Mouse (Mus musculus): Measurements from ENCODE around the gene Got2.

The Got2 gene

GRCm38 (mm10) chr8:95888285-95889136 is at the start of gene Got2:
Gene Got2, minus strand, starts transcription at chr8:95888547.
- peak; percentile 93 for DNase-seq

GRCm38 (mm10) chr8:95932841-95933240 is 44.5 kb upstream of the Got2 start:
- DNase-seq, result no peak

- no peak for DNase-seq
These were observed 41.5 kb upstream of the Got2 start for GRCm38 (mm10) chr8:95929821-95930220.

GRCm38 (mm10) chr8:95916106-95916505 is 27.8 kb upstream of the Got2 start:
- DNase-seq, result peak; percentile 5

- peak; percentile 85 for DNase-seq
These were observed 26.7 kb upstream of the Got2 start for GRCm38 (mm10) chr8:95914905-95915643.

- no peak for DNase-seq
These were observed 22.9 kb upstream of the Got2 start for GRCm38 (mm10) chr8:95911240-95911639.

- DNase-seq, result no peak
These were observed 19.5 kb upstream of the Got2 start for GRCm38 (mm10) chr8:95907885-95908284.

GRCm38 (mm10) chr8:95906738-95907137 is 18.4 kb upstream of the Got2 start:
- DNase-seq, result no peak

GRCm38 (mm10) chr8:95901864-95902263 is 13.5 kb upstream of the Got2 start:
- DNase-seq, result no peak

- DNase-seq, result no peak
These were observed 5.4 kb upstream of the Got2 start for GRCm38 (mm10) chr8:95893701-95894100.

GRCm38 (mm10) chr8:95887578-95888284 is 616 bp downstream of the Got2 start:
- peak; percentile 87 for DNase-seq

- peak; percentile 19 for DNase-seq
These were observed 1.4 kb downstream of the Got2 start for GRCm38 (mm10) chr8:95886647-95887577.

GRCm38 (mm10) chr8:95885966-95886365 is 2.4 kb downstream of the Got2 start:
- DNase-seq, result no peak

GRCm38 (mm10) chr8:95885271-95885841 is 3.0 kb downstream of the Got2 start:
- no peak for DNase-seq

GRCm38 (mm10) chr8:95884491-95884890 is 3.9 kb downstream of the Got2 start:
- DNase-seq, result no peak

- DNase-seq, result no peak
These were observed 6.2 kb downstream of the Got2 start for GRCm38 (mm10) chr8:95882191-95882590.

GRCm38 (mm10) chr8:95881576-95881975 is 6.8 kb downstream of the Got2 start:
- no peak for DNase-seq

GRCm38 (mm10) chr8:95879823-95880222 is 8.5 kb downstream of the Got2 start:
- no peak for DNase-seq

- DNase-seq, result peak; percentile 64
These were observed 10.0 kb downstream of the Got2 start for GRCm38 (mm10) chr8:95878176-95878962.

- no peak for DNase-seq
These were observed 13.1 kb downstream of the Got2 start for GRCm38 (mm10) chr8:95875270-95875669.

- no peak for DNase-seq
These were observed 16.7 kb downstream of the Got2 start for GRCm38 (mm10) chr8:95871690-95872089.

Data from right cerebral cortex, postnatal 4 days (tissue).